Mouse (Mus musculus): ENCODE results near the gene Kdm8.

DNA sequence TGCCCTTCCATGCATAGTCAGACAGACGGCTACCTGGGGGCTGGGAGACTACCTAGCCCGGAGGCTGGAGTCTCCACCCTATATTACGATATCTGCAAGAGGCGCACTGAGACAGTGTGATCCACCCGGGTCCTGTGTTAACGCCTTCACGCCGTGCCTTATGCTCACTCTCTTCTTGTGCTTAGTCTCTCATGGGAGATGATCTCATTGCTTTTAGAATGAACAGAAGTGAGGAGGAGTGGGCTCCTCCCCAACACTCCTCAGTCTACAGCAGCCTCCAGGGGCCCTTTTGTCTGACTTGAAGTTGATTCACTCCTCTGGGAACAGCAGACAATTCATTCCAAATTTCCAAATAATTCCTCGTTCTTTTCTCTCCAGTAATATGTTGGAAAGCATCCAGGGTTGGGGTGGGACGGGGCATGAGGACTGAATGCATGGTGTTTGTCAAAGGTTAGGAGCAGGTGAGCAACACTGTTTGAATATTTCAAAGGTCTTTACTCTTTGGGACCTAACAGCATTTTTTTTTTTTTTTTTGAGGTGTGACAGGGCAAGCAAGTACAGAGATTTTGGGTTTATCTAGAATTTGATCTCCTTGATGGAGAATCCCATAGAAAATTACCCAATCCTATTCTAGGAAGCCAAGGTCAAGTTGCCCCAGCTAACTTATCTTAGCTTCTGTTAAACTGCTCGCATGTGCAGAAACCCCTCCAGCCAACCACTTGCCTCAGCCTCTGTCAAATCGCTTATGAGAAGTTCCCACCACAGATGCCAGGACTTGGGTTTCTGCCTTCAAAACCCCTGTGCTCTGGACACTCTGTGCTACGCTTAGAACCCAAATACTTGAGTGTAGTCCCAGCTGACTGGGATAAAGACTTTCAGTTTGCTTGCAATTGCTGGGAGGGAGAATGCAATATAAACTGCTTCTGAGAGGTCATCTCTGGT is 55.7 kb downstream of the Kdm8 start:
- no peak for TF ChIP-seq EP300 (IDR thresholded peaks at IDR 0.05)
- TF ChIP-seq CTCF (IDR thresholded peaks at IDR 0.05) = no peak
